Mouse (Mus musculus) heart, adult 11 months (tissue): ENCODE results near the gene Bmp7.

Source experiments
- DNase-seq: peaks from one replicate; pipeline ENCODE4 v3.0.0; 2022

Gene Bmp7

GRCm38 (mm10) chr2:172940003-172940798 lies at the start of gene Bmp7:
TSS of gene Bmp7 (minus strand) at chr2:172940321.
- peak; percentile 90 for DNase-seq

DNA sequence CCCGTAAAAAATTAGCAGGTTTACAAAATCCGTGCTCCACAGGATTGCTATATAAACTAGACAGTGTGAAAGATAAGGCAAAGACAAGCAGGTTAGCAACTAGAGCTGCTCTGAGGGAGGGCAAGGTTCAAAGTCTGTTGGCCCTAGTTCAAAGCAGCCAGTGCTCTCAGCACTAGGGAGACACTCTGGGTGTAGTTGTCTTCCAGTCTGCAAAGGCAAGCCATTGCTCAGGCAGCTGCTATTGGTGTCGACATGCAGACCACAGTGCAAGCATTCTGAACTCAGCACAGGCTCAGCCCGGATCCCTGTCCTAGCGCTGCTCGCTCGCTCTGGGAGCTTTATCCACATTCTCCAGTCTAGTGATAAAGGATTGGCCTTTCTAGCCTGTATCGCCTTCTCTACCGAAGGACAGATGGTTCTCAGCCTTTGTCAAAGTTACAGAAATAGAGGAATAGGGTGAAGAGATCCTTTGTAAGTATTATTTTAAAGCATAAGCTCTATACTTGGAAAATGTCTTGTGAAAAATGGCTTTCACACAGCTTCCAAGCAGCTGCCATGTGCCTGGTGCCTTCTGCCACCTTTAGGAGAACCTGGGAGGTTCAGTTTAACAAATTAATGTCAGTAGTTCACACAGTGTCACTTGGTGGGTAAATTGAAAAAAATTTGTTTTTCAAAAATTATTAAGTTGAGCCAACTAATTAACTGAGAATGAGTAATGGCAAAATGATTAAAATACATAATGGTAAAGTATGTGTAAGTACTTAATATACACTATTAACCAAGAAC lies 42.8 kb upstream of the Bmp7 start:
- no peak for DNase-seq

DNA sequence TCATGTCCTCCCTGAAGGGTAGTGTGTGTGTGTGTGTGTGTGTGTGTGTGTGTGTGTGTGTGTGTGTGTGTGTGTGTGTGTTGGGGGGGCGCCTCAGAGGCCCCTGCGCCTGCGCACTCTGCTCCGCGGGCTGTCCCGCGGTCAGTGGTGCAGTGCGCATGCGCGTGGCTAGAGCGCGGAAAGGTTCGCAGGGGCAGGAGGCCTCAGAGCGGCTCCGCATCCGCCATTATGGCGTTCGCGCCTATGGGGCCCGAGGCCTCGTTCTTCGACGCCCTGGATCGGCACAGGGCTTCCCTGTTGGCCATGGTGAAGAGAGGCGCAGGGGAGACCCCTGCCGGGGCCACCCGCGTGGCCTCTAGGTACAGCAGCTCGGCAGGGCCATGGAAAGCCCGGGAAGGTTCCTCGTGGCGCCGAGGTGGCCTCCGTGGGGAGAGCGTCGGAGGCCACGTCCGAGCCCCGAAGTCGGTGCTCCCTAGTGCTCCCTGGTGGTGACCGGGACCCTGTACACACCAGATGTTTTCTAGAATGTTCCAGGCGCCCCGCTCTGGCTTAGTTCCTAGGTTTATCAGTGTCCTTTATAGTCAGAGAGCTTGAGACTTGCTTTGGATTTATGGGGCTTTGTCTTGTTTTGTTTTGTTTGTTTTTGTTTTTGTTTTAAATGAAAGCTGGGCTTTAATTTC lies 39.7 kb upstream of the Bmp7 start:
- no peak for DNase-seq

- DNase-seq: no peak
These were observed 38.1 kb upstream of the Bmp7 start for GRCm38 (mm10) chr2:172978131-172978633.

DNA sequence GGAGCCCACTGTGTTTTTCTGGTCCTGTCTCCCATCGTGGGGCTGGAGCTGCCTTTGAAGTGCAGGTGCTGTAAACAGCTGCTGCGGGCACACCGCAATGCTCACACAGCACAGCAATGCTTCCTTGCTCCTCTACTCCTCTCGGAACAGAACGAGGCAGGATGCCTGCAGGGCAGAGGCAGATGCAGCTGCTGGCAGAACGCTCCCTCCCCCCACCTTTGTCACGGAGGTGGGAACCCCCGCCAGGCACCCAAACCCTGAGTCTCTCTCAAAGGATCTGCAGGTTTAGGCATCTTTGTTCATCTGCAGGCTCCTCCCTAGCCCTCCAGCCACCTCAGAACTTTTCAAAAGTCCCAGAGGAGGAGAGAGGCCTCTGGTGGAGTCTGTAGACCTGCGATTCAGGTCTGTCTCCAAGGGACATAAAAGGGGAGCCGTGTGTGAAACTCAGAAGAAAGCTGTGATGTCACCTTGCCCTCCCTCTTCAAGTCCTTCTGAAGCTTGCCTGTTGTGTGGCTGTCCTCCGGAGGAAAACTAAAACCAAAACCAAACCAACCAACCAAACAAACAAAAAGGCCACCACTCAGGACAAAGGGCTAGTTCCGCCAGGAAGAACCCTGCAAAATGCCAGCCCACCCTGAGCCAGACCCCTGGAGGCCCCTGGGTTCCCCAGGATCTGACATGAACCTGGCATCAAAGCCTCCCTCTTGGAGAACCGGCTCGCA lies 37.4 kb upstream of the Bmp7 start, which contains the start of gene Spo11:
Gene Spo11, plus strand, starts transcription at position 292 of the 722 bp plus-strand sequence.
- no peak for DNase-seq

GRCm38 (mm10) chr2:172976661-172977238 lies 36.6 kb upstream of the Bmp7 start:
- no peak for DNase-seq

DNA sequence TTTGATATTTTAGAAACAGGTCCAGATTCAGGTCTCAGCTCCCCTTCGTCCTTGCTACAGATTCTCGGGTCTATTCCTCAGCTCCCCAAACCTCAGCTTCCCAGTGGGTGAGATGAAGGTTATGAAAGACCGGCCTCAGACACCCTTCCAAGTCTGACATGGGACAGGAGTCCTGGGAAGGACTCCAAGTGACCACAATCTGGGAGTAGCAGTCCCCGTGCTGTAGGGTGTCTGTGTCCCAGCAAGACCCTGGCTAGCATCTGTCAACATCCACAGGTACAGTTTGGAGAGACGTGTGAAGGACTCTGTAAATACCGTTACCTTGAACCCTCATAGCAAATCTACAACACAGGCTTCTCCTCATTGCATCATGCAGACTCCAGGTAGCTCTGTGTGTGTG lies 35.0 kb upstream of the Bmp7 start:
- peak; percentile 93 for DNase-seq

GRCm38 (mm10) chr2:172974701-172975100 lies 34.6 kb upstream of the Bmp7 start:
- no peak for DNase-seq

DNA sequence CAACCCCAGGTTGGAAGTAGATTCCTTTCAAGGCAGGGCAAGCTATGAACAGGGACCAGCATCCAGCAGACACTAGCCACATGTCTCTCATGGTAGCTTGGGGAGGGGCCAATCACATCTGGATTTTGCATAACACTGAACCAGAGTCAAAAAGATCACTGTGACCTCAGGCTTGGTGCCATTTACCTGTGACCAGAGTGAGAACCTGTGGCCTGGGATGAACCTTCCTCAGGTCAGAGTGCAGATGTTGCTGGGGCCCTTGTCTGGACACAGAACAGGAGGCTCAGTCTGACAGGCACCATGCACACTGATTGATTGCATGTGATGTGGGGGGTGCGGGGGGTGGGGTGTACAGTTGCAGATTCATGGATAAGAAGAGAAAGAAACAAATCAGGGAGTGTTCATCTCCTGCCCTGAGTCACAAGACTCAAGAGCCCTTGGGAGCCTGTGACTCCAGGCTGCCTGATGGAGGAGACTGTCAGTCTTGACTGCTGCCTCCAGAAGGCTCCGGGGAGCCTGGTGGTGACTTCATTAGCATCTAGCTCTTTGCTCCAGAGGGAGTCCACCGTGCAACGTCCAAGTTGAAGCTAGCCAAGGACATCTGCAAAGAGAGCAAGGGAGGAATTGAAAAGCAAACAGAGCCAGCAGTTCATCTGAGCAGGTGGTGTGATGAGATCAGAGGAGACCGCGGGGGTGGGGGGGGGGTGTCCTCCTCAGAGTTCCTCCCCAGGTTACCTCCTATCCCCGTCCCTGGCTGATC lies 33.9 kb upstream of the Bmp7 start:
- no peak for DNase-seq

GRCm38 (mm10) chr2:172971865-172972264 lies 31.7 kb upstream of the Bmp7 start:
- DNase-seq: no peak

GRCm38 (mm10) chr2:172966480-172966879 lies 26.4 kb upstream of the Bmp7 start:
- no peak for DNase-seq

DNA sequence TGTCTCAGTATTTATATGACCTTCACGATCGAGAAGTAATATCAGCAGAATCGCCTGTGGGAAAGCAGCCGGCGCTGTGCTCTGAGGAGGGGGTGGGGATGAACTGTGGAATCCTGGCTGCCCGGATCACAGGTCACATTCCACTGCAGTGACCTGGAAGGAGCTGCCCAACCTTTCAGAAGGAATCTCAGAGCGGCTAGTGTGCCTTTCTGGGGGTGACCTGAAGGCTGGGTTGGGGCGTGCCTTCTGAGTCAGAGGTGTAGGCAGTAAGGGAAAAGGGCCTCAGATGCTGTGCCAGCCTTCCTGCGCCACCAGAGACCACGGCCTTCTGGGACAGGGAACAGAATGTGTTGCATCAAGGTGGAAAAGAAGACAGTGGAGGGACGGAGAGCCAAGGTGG lies 25.1 kb upstream of the Bmp7 start:
- DNase-seq: no peak

DNA sequence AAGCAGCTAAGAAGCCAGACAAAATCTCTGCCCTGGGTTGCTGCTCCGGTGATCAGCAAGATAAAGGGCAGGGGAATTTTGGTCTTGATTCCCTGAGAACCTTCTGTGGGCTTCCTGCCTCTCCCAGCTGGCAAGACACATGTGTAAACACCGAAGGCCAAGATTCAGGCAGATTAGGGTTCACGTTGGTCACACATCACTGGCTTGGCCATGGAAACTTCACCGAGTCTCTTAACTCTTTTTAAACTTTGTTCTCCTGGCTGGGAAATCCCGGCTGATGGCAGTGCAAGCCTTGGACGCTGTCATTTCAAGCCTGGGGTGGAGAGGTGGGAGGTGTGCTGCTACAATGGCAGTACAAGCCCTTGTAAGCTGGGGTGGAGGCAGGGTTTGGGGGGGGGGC lies 21.1 kb upstream of the Bmp7 start:
- DNase-seq: no peak

DNA sequence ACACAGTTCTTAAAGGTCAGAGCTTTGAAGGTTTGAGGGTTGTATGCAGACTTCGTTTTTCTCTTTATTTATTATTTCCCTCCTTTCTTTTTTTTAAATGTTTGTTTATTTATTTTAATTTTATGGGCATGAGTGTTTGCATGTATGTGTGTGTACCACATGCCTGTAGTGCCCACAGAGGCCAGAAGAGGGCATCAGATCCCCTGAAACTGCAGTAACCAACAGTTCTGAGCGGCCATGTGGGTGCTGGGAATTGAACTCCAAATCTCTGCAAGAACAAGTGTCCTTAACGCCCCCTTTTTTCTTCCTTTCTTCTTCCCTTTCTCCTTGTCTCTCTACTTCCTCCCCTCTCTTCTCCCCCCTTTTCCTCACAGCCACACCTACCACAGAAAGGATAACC lies 20.2 kb upstream of the Bmp7 start:
- DNase-seq: no peak

GRCm38 (mm10) chr2:172959006-172959768 lies 19.1 kb upstream of the Bmp7 start:
- peak; percentile 69 for DNase-seq

DNA sequence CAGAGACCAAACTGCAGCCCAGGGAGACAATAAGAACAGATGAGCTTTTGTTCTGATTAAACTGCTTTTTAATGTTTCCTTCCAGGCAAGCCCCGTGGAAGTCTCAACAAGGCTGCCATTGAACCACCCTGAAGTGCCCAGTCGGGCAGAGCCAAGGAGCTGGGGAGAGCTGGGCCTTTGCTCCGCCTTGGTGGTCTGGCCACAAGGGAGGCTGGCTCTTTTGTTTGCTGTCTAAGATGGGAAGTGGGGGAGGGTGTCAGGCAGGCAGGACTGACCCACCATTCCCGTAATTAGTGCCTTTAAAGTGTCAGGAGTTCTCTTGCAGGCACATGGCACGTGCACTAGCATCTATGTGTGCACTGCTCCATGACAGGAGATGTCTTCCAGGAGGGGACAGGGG lies 18.5 kb upstream of the Bmp7 start:
- peak; percentile 76 for DNase-seq

DNA sequence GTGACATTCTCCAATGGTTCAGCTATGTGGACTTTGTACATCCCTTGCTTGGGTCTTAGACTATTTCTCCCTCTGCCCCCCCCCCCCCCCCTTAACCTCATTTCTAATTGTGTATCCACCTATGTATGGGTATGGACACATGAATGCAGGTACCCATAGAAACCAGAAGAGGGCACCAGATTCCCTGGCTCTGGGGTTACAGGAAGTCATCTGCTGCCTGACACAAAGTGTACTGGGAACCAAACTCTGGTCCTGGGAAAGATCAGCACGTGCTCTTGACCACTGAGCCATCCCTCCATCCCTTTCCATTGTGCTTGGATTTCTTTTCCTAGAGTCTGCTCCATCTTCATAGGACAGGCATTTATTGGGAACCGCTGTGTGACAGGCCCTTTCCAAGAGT lies 11.9 kb upstream of the Bmp7 start:
- no peak for DNase-seq

DNA sequence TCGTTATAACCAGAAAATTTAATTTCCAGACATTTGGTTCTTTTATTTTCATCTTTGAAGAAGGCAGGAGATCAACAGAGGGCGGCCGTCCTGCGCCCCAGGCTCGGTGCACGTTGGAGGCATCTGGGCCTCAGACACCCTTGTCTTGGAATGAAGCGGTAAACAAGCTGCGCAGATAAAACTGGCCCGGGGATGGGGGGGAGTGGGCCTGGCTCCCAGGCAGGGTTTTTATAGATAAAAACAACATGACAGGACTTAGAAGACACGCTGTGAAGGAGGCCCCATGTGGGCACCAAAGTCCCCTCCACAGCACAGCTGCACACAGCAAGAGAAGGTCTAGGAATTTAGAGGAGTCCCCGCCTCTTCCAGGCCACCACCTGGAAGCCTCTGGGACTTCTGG lies 10.6 kb upstream of the Bmp7 start:
- no peak for DNase-seq

DNA sequence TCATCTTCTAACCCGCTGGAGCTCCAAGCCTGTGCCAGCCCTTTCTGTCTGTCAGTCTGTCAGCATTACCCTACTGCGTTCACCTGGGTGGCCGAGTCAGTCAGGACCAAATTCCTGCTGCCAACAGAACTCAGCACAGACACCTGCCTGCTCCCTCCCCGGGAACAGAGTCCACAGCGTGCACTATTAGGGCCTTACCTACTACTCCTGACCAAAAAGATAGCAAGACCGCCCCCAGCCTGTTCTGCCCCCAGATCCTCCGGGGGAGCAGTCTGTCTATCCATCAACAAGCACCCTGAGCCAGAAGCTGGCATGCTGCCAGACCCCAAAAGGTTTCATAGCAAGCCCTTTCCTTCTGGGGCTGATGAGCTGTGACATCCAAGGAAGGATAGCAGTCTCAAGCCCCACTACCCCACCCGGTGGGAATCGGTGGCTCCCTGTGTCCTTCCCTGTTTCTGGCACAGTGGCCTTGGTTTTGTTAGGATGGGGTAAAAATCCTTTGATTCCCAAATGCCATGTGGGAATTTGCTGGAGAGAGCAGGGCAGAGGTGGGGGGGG lies 10.1 kb upstream of the Bmp7 start:
- no peak for DNase-seq

- no peak for DNase-seq
These were observed 8.9 kb upstream of the Bmp7 start for GRCm38 (mm10) chr2:172949051-172949450.

GRCm38 (mm10) chr2:172940799-172941163 lies 660 bp upstream of the Bmp7 start:
- no peak for DNase-seq
